Mouse (Mus musculus) neural tube, embryonic 14.5 days (tissue): ENCODE measurements around the gene Crtc2. TPM values are rescaled to one million over a fixed set of nuclear protein-coding genes. Genes with fewer than 3 reads are reported as not detected.
A peak's percentile ranks its signal among the peaks of the same experiment; 100 is the strongest.
"Not testable (repeated sequence)": the region's sequence is repeated elsewhere in the genome, so short reads cannot be mapped to it uniquely, and the experiment has no call there.

Experiments
- ATAC-seq: fragments of 200-750 bp; cut with Nextera tagmentation; 2 replicates; pipeline ENCODE4 v1.8.0; 2017; ENCODE audit warnings: low read depth, mild to moderate bottlenecking, moderate TSS enrichment, moderate library complexity
- H3K27ac ChIP-seq: fragments of 300-500 bp; sonication (generic); 2 replicates; pipeline ENCODE4 v1.5.1; 2014; ENCODE audit warnings: low read depth, mild to moderate bottlenecking, control low read depth, low read length, moderate library complexity, mixed read lengths
- H3K27me3 ChIP-seq: fragments of 300-500 bp; sonication (generic); 2 replicates; pipeline ENCODE4 v1.6.1; 2014; ENCODE audit warnings: low read length; ENCODE audit not compliant: control insufficient read depth, insufficient read depth
- H3K36me3 ChIP-seq: fragments of 300-500 bp; sonication (generic); 2 replicates; pipeline ENCODE4 v1.6.1; 2014; ENCODE audit warnings: low read length, mixed read lengths; ENCODE audit not compliant: control insufficient read depth, insufficient read depth
- H3K4me1 ChIP-seq: fragments of 300-500 bp; sonication (generic); 2 replicates; pipeline ENCODE4 v1.6.1; 2014; ENCODE audit warnings: low read length; ENCODE audit not compliant: control insufficient read depth, insufficient read depth
- H3K4me2 ChIP-seq: fragments of 300-500 bp; sonication (generic); 2 replicates; pipeline ENCODE4 v1.6.1; 2014; ENCODE audit warnings: mild to moderate bottlenecking, low read depth, low read length, control low read depth
- H3K4me3 ChIP-seq: fragments of 300-500 bp; sonication (generic); 2 replicates; pipeline ENCODE4 v1.5.1; 2014; ENCODE audit warnings: low read depth, low read length, control low read depth, mixed read lengths
- H3K9ac ChIP-seq: fragments of 300-500 bp; sonication (generic); replicated peaks from 2 replicates; pipeline ENCODE4 v1.6.1; 2014; ENCODE audit warnings: low read depth, mild to moderate bottlenecking, control low read depth, low read length, mixed read lengths
- H3K9me3 ChIP-seq: fragments of 300-500 bp; sonication (generic); 2 replicates; pipeline ENCODE4 v1.6.1; 2016; ENCODE audit warnings: low read length; ENCODE audit not compliant: control insufficient read depth
- WGBS: fragments of 180-500 bp; shearing (Covaris S2); extraction: QIAGEN DNeasy Blood & Tissue Kit; methylation state at CpG from one replicate; pipeline ENCODE4 v1.1.7; 2014; 5-methylcytosine and 5-hydroxymethylcytosine counted together
- polyA plus RNA-seq: library from polyadenylated mRNA; unstranded; fragments of >200 nt; fragmentation: Nextera tagmentation; extraction: Ambion mirVana; gene quantifications from 2 replicates; pipeline ENCODE4 v1.2.1, GENCODE M21; 2014

Crtc2 gene
- polyA plus RNA-seq, 1 experiment from 2014 or later = 11.6 TPM

DNA sequence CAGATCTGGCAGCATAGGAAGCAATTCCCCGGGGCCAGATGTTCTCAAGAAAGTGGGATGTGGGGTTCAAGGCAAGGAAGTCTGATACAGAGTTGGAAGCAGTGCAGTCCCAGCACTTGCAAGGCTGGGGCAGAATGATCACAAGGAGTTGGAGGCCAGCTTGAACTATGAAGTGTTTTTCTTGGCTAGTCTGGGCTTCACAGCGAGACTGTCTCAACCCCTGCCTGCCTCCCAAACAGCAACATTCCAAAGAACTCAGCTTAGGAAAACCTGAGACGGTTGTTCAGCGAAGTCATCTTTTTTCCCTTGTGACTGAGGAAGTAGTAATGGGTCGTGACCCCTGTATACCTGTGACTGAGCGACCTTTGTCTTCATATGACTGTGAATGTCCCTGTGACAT, 3.2 kb upstream of the Crtc2 start:
- Histone ChIP-seq H3K4me2 (no peak overlapping the region), H3K9ac (no peak overlapping the region), H3K36me3 (peaks cover 4% of the 10 kb centered on the region; the same call in 1 of the 2 replicates), H3K9me3 (no peaks in the 10 kb centered on the region), H3K27me3 (no peaks in the 10 kb centered on the region), H3K27ac (no peak overlapping the region), H3K4me1 (peaks cover 11% of the 10 kb centered on the region), H3K4me3 (no peak overlapping the region)
- WGBS = 94% methylated on average over 6 of the region's 6 CpGs
- ATAC-seq = no peak

DNA sequence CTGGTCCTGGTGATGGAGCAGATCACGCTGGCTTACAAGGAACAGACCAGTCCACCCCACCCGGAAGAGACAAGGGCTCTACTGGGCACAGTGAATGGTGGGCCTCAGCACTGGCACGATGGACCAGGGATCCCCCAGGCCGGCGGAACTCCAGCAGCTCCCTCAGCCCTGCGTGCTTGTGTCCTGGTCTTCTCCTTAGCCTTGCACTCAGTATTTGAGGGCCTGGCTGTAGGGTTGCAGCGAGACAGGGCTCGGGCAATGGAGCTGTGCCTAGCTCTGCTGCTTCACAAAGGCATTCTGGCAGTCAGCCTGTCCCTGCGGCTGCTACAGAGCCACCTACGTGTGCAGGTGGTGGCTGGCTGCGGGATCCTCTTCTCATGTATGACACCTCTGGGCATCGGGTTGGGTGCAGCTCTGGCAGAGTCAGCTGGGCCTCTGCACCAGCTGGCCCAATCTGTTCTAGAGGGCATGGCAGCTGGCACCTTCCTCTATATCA, 2.2 kb upstream of the Crtc2 start:
- H3K4me3 ChIP-seq, H3K27me3 ChIP-seq, H3K36me3 ChIP-seq, H3K9me3 ChIP-seq, H3K9ac ChIP-seq, ATAC-seq, H3K4me2 ChIP-seq, H3K27ac ChIP-seq: not testable (repeated sequence)
- H3K4me1 ChIP-seq = peaks cover 11% of the 10 kb centered on the region
- 95% methylated on average over 8 of the region's 12 CpGs for WGBS

DNA sequence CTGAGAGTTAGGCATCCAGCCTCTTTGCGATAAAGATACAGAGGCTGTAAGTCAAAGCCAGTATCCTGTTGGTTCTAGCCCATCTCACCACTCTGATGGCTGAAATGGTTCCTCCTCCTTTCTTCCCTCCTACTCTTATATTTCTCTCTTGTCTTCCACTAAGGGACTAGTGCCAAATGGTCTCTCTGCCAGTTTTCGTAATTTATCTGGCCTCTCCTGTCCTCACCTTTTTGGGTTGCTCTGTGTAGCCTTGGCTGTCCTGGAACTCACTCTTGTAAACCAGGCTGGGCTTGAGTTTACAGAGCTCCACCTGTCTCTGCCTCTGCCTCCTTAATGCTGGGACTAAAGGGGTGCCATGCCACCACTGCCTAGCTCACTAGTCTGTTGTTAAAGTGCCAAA, 1.3 kb upstream of the Crtc2 start:
- 92% methylated on average over 2 of the region's 2 CpGs for WGBS

DNA sequence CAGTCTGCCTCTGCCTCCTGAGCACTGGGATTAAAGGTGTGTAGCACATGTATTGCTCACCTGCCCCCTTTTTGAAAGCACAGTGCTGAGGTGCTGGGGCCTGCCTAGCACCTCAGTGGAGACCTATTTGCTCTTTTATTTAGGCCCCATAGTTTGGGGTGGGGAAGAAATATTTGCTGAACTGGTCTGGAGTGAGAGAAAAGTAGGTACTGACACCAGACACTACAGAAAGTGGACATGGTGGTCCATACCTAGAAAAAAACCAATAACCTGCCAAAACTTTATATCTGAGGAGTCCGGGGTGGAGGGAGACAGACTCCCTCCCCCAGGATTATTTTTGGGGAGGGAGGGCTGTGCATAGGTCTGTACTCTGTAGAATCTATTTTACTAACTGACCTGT, 789 bp upstream of the Crtc2 start:
- not testable (repeated sequence) for ATAC-seq, H3K27ac ChIP-seq
- 82% methylated on average over 1 of the region's 1 CpGs for WGBS

More for the DNA sequence above, 1.3 kb upstream of the Crtc2 start:
- not testable (repeated sequence) for H3K4me3 ChIP-seq, ATAC-seq, H3K9me3 ChIP-seq, H3K27me3 ChIP-seq, H3K27ac ChIP-seq, H3K9ac ChIP-seq, H3K36me3 ChIP-seq, H3K4me2 ChIP-seq
- peaks cover 11% of the 10 kb centered on the region for H3K4me1 ChIP-seq

DNA sequence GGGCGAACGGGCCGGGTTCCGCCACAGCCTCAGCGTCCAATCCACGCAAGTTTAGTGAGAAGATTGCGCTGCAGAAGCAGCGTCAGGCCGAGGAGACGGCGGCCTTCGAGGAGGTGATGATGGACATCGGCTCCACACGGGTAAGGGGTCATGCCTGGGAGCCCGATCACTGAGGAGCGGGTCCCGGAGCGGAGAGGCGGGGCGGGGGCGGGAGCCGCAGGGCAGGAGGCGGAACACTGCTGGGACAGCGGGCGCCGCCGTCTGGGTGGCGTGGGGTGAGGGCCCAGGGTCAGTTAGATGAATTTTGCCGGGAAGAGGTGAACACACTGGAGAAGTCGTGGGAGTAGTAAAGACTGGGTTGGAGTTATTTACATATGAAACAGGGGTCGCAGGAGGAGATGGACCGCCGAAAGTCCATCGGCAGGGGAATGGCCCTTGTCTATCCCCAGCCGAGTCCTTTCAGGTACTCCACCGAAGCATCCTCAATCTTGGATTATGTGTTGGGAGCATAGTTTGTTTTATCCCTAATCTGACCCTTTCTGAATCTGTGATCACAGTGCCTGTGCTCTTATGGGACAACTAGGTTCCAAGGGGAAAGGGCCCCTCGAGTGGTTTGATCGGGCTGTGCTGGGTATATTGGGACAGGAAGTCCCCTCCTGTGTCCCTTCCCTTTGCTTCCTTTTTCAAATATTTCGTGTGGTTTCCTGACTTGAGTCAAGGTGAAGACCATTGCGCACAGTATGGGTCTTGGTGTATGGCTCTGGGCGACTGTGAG, 643 bp downstream of the Crtc2 start:
- H3K4me2 ChIP-seq = peak overlapping the region; percentile 91
- H3K27me3 ChIP-seq = no peaks in the 10 kb centered on the region
- H3K4me3 ChIP-seq = peak overlapping the region; percentile 93
- peak; percentile 47 for ATAC-seq
- WGBS = 1% methylated on average over 41 of the region's 41 CpGs
- H3K9me3 ChIP-seq = no peaks in the 10 kb centered on the region
- peak overlapping the region; percentile 87 for H3K9ac ChIP-seq
- H3K4me1 ChIP-seq = peaks cover 7% of the 10 kb centered on the region
- H3K27ac ChIP-seq = peak overlapping the region; percentile 82
- peaks cover 23% of the 10 kb centered on the region for H3K36me3 ChIP-seq

More for the DNA sequence above, 789 bp upstream of the Crtc2 start:
- H3K27me3 ChIP-seq, H3K4me3 ChIP-seq, H3K9me3 ChIP-seq, H3K9ac ChIP-seq: not testable (repeated sequence)
- peaks cover 11% of the 10 kb centered on the region for H3K4me1 ChIP-seq
- peak overlapping the region; percentile 91; the same call in 1 of the 2 replicates for H3K4me2 ChIP-seq
- H3K36me3 ChIP-seq = peaks cover 12% of the 10 kb centered on the region

DNA sequence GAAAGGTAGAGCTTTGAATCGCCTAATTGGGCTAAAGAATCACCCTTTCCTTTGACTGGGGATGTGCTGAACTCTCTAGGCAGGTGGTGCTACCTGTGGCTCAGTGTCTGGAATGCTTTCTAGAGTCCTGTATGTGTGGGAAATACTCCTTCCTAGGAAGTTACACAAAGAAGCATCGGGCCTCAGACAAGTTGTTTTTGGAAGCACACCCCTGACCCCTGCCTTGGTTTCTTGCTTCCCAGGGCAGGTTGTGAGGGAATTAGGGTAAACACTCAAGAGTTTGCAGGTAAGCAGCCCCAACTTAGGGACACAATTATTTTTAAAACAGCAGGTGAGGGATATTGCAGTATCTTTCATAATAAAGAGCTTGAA, 1.2 kb downstream of the Crtc2 start:
- Histone ChIP-seq H3K9ac (peak overlapping the region; percentile 87), H3K9me3 (no peaks in the 10 kb centered on the region), H3K4me3 (peak overlapping the region; percentile 93), H3K27me3 (no peaks in the 10 kb centered on the region), H3K4me2 (peak overlapping the region; percentile 91), H3K4me1 (peaks cover 7% of the 10 kb centered on the region), H3K36me3 (peaks cover 29% of the 10 kb centered on the region), H3K27ac (no peak overlapping the region)
- no peak for ATAC-seq
- 24% methylated on average over 2 of the region's 2 CpGs for WGBS

DNA sequence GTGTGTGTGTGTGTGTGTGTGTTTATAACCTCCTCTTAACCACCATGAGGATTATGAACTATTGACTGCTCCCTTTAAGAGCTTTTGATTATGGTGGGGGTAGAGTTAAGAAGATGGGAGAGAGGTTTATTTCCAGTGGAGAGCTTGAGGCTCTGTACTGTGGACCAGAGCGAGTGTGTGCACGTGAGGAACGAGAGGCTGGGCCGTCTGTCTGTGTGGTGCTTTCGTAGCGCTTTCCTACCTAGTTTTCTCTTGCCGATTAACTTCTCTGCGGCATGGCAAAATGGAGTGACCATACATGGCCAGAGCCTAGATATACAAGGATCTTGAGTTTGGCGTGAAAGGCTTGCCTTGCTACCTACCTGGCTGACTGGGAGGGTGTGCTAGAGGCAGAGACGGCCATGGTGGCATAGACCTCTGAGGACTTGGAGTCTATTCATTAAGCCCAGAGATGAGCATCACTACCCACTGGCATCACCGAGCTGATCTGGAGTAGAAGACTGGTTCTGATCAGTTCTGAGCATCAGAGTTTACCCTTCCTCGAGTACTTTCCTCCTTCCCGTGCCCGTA, 1.9 kb downstream of the Crtc2 start:
- Histone ChIP-seq H3K4me2 (no peak overlapping the region; the same call in 1 of the 2 replicates), H3K4me3 (no peak overlapping the region), H3K9ac (no peak overlapping the region), H3K27me3 (no peaks in the 10 kb centered on the region), H3K27ac (no peak overlapping the region), H3K9me3 (no peaks in the 10 kb centered on the region), H3K36me3 (peaks cover 32% of the 10 kb centered on the region), H3K4me1 (peaks cover 7% of the 10 kb centered on the region)
- whole genome bisulfite sequencing = 96% methylated on average over 14 of the region's 14 CpGs
- no peak for ATAC-seq

DNA sequence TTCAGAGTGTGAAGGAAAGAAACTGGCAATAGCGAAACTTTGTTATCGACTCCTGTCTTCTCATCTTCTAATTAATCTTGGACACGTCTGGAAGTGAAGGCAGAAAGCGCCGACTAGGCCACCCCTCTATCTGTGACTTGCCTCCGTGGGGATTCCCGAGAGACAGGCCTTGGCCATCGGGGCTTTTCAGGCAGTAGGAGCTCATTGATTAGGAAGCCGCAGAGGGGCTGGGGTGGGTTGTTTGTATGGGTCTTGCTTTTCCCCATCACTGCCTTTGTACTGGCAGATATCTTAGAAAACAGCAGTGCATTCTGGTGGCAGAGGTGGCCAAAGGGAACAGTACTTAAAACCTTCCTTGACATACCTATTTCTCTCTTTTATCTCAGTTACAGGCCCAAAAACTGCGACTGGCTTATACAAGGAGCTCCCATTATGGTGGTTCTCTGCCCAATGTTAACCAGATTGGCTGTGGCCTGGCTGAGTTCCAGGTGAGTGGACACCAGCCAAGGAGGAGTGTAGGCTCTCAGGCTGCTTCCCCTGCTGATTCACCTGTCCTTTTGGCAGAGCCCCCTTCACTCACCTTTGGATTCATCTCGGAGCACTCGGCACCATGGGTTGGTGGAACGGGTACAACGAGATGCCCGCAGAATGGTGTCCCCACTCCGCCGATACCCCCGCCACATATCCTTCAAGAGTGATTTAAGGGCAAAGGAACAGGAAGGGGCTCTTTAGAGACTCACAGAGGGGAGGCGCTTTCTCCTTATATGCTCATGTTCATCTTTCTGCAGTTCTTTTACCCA, 3.0 kb downstream of the Crtc2 start:
- no peak overlapping the region for H3K4me3 ChIP-seq
- H3K27ac ChIP-seq = no peak overlapping the region
- peaks cover 7% of the 10 kb centered on the region for H3K4me1 ChIP-seq
- ATAC-seq = no peak
- H3K4me2 ChIP-seq = no peak overlapping the region
- WGBS = 90% methylated on average over 19 of the region's 19 CpGs
- H3K27me3 ChIP-seq = no peaks in the 10 kb centered on the region
- H3K36me3 ChIP-seq = peaks cover 40% of the 10 kb centered on the region
- no peak overlapping the region for H3K9ac ChIP-seq
- no peaks in the 10 kb centered on the region for H3K9me3 ChIP-seq
